Mouse (Mus musculus) CD4-positive helper T cell, adult 2 months (primary cell): Measurements from ENCODE around the gene Ppp6r2.
A peak's percentile ranks its signal among the peaks of the same experiment; 100 is the strongest.

Source experiments
- DNase-seq: peaks from one replicate; pipeline ENCODE4 v3.0.0-alpha.2; 2012; ENCODE audit warnings: low read depth, missing footprints, low spot score

Gene Ppp6r2

GRCm38 (mm10) chr15:89182328-89182741, 29.0 kb upstream of the Ppp6r2 start:
- DNase-seq: no peak

GRCm38 (mm10) chr15:89182842-89183241, 28.5 kb upstream of the Ppp6r2 start:
- no peak for DNase-seq

GRCm38 (mm10) chr15:89184141-89184936, 27.0 kb upstream of the Ppp6r2 start:
- no peak for DNase-seq

- DNase-seq: no peak
Measured at GRCm38 (mm10) chr15:89184937-89185227, 26.5 kb upstream of the Ppp6r2 start.

- DNase-seq: no peak
Measured at GRCm38 (mm10) chr15:89195261-89195681, 16.1 kb upstream of the Ppp6r2 start.

GRCm38 (mm10) chr15:89195690-89196312, 15.6 kb upstream of the Ppp6r2 start:
- DNase-seq: peak; percentile 90

GRCm38 (mm10) chr15:89196313-89196706, 15.0 kb upstream of the Ppp6r2 start, which contains the start of gene Dennd6b:
Dennd6b (minus strand) TSS chr15:89196496.
- DNase-seq: peak; percentile 98

GRCm38 (mm10) chr15:89197056-89197455, 14.3 kb upstream of the Ppp6r2 start:
- no peak for DNase-seq

- no peak for DNase-seq
Measured at GRCm38 (mm10) chr15:89207457-89207856, 3.9 kb upstream of the Ppp6r2 start.

GRCm38 (mm10) chr15:89209886-89210761, 1.2 kb upstream of the Ppp6r2 start:
- peak; percentile 88 for DNase-seq

- DNase-seq: peak; percentile 26
Measured at GRCm38 (mm10) chr15:89211716-89212461, 536 bp downstream of the Ppp6r2 start.

- no peak for DNase-seq
Measured at GRCm38 (mm10) chr15:89212495-89212894, 1.1 kb downstream of the Ppp6r2 start.

- no peak for DNase-seq
Measured at GRCm38 (mm10) chr15:89213517-89213916, 2.2 kb downstream of the Ppp6r2 start.

- no peak for DNase-seq
Measured at GRCm38 (mm10) chr15:89214953-89215352, 3.6 kb downstream of the Ppp6r2 start.

GRCm38 (mm10) chr15:89215611-89216233, 4.4 kb downstream of the Ppp6r2 start:
- DNase-seq: no peak

GRCm38 (mm10) chr15:89233586-89233985, 22.2 kb downstream of the Ppp6r2 start:
- DNase-seq: no peak

GRCm38 (mm10) chr15:89234052-89234451, 22.7 kb downstream of the Ppp6r2 start:
- no peak for DNase-seq

- no peak for DNase-seq
Measured at GRCm38 (mm10) chr15:89239751-89240392, 28.5 kb downstream of the Ppp6r2 start.

GRCm38 (mm10) chr15:89241025-89241424, 29.7 kb downstream of the Ppp6r2 start:
- peak; percentile 28 for DNase-seq

GRCm38 (mm10) chr15:89249063-89249462, 37.7 kb downstream of the Ppp6r2 start:
- no peak for DNase-seq
